Mouse (Mus musculus) hindbrain, embryonic 10.5 days (tissue): Measurements from ENCODE around the gene Elf3. TPM values are rescaled to one million over a fixed set of nuclear protein-coding genes. Genes with fewer than 3 reads are reported as not detected.

Experiments
- DNase-seq: peaks from one replicate; pipeline ENCODE4 v3.0.0-alpha.2; 2017; ENCODE audit warnings: low spot score
- H3K27ac ChIP-seq: fragments of 300-500 bp; sonication (generic); 2 replicates; pipeline ENCODE4 v1.5.1; 2016; ENCODE audit warnings: mild to moderate bottlenecking, moderate library complexity
- H3K27me3 ChIP-seq: fragments of 300-500 bp; sonication (generic); 2 replicates; pipeline ENCODE4 v1.6.1; 2016; ENCODE audit warnings: mild to moderate bottlenecking; ENCODE audit not compliant: poor library complexity, insufficient read depth, severe bottlenecking
- H3K36me3 ChIP-seq: fragments of 300-500 bp; sonication (generic); 2 replicates; pipeline ENCODE4 v1.6.1; 2016; ENCODE audit warnings: mild to moderate bottlenecking, moderate library complexity
- H3K4me1 ChIP-seq: fragments of 300-500 bp; sonication (generic); replicated peaks from 2 replicates; pipeline ENCODE4 v1.6.1; 2016; ENCODE audit warnings: mild to moderate bottlenecking
- H3K4me3 ChIP-seq: fragments of 300-500 bp; sonication (generic); 2 replicates; pipeline ENCODE4 v1.5.1; 2016; ENCODE audit warnings: mild to moderate bottlenecking, moderate library complexity
- H3K9me3 ChIP-seq: fragments of 300-500 bp; sonication (generic); 2 replicates; pipeline ENCODE4 v1.6.1; 2016; ENCODE audit warnings: mild to moderate bottlenecking, moderate library complexity
- WGBS: fragments of 180-500 bp; shearing (Covaris S2); methylation state at CpG from one replicate; pipeline ENCODE4 v1.1.7; 2016; 5-methylcytosine and 5-hydroxymethylcytosine counted together
- polyA plus RNA-seq: library from polyadenylated mRNA; unstranded; fragments of >200 nt; fragmentation: Nextera tagmentation; extraction: Ambion mirVana; gene quantifications from 2 replicates; pipeline ENCODE4 v1.2.1, GENCODE M21; 2016

Elf3 gene
- 1.9 and 2.5 TPM in 2 replicates for polyA plus RNA-seq

DNA sequence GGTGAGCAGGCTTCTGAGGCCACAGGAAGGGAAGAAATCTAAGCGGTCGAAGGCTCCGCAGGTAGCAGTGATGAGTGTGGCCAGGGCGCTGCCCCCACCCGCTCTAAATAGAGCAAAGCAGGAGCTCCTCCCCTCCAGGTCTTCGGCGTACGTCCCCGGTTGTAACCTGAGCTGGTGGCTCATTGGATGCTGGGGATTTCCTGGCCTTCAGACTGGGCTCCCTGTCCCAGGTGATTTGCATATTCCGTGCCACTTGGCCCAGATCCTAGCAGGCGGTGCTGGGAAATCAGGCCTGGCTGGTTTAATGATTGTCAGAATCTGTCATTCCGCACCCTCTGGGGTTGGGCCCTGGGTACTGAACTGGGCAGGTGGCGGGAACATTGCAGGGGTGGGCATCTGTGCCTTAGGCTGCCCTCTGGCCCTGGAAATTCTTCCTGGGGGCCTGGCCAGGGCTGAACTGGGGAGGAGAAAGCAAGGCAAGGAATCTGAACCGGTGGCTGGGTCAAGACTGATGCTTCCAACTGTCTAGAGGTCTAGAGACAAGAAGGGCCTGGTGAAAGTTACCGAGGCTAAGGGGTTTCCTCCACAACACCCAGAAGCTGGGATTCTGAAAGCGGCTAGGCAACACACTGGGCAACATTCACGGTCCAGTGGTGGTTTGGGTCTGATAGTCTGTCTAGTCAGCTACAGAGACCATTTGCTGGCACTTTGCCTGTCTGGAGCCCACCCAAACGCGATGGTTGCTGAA is at the start of gene Elf3:
Elf3 (minus strand) TSS at position 189 of the 748 bp plus-strand sequence.
- DNase-seq: peak; percentile 61
- Histone ChIP-seq H3K27me3 (peaks cover 15% of the 10 kb centered on the region; the same call in 1 of the 2 replicates), H3K9me3 (no peaks in the 10 kb centered on the region), H3K27ac (peak within 1 kb of the TSS; percentile 81), H3K4me1 (peaks cover 20% of the 10 kb centered on the region), H3K36me3 (peaks cover 26% of the 10 kb centered on the region), H3K4me3 (peak within 1 kb of the TSS; percentile 45)
- 3% methylated on average over 19 of the region's 19 CpGs for WGBS

DNA sequence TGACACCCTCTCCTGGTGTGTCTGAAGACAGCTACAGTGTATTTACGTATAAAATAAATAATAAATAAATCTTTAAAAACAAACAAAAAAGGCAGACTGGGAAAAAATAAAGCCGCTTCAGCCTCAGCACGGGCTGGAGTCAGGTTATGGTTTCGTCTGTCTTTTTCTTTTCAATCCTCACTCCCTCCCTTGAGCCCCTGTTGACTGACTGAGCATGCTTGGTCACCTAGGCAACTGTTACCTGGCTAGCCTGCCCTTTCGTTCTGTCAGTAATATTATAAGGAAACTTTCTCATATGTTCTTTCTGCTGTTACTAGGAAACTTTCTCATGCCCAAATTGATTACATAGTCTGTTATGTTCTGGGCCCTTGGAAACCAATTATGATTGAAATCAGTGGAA is 32.5 kb upstream of the Elf3 start:
- peaks cover 38% of the 10 kb centered on the region for H3K36me3 ChIP-seq
- no peaks in the 10 kb centered on the region for H3K27me3 ChIP-seq
- no peaks in the 10 kb centered on the region for H3K9me3 ChIP-seq
- DNase-seq: no peak
- WGBS: 78% methylated on average over 5 of the region's 5 CpGs
- no peaks in the 10 kb centered on the region for H3K4me1 ChIP-seq
- H3K27ac ChIP-seq: no peak overlapping the region
- no peak overlapping the region for H3K4me3 ChIP-seq

DNA sequence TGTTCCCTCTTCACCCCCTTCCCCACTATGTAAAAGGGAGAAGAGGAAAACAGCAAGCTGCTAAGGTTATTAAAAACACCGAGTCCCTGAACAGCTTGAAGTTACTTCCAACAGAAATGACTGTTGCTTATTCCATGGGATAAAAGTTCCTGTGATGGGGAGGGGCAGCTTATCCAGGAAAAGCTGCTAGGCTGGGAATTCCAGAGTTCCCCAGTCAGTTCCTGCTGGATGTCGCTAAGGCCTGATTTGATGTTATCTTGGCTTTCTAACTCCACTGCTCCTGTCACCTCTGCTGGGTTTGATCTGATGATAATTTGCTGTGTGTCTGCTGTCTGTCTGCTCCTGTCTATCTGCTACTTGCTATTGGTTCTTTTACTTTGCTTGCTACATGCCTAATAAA is 27.9 kb upstream of the Elf3 start:
- Histone ChIP-seq H3K9me3 (no peaks in the 10 kb centered on the region), H3K36me3 (peaks cover 7% of the 10 kb centered on the region), H3K4me3 (no peak overlapping the region), H3K27me3 (no peaks in the 10 kb centered on the region), H3K4me1 (peaks cover 26% of the 10 kb centered on the region), H3K27ac (no peak overlapping the region)
- no peak for DNase-seq
- 90% methylated on average over 2 of the region's 2 CpGs for WGBS

DNA sequence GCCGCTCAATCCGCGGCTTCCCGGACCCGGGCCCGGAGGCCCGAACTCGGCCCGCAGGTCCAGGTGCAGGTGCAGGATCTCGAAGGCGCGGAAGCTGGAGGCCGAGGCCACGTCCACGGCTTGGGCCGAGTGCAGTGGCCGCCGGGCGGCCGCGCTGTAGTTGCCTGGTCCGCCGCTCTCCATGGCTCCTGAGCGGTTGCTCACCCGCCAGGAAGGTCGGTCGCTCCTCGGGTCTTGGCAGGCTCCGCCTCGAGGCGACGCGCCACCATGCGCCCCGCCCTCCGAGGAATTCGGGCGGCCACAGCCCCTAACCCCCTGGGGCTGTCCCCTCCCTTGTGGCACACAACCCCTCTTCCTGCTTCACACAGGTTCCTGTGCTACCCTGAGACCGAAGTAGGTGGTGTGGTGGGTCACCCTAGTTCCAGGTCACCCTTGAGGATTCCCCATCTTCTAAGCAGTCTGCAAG is 25.5 kb upstream of the Elf3 start, which contains the start of gene Rnpep:
Rnpep (minus strand) TSS at position 259 of the 466 bp plus-strand sequence.
- Histone ChIP-seq H3K9me3 (no peaks in the 10 kb centered on the region), H3K4me1 (peaks cover 26% of the 10 kb centered on the region), H3K4me3 (peak within 1 kb of the TSS; percentile 87), H3K27ac (peak within 1 kb of the TSS; percentile 92), H3K27me3 (no peaks in the 10 kb centered on the region), H3K36me3 (peaks cover 20% of the 10 kb centered on the region)
- under 1% methylated on average over 39 of the region's 39 CpGs for WGBS
- DNase-seq: no peak

DNA sequence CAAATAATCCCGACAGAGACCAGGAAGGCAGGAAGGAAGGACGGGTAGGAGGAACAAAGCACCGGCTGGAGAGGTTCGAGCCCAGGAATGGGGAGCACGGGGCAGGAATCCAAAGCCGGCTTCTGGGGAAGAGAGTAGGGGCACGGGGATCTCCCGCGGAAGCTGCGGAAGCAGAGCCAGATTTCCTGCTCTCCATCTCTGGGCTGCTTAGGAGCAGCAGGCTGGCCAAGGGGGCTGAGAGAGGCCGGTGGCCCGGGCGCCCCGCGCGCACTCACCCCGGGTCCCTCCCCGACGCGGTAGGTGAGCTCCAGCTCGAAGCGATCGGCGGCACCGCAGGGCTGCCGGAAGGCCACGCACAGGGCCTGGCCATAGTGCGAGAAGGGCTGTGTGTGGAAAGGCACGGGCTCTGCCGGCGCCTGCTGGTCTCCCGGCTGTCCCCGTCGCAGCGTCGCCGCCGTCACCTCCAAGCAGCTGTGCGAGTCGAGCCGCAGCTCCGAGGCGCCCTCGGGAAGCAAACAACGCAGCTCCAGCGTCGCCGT is 25.0 kb upstream of the Elf3 start:
- peak overlapping the region; percentile 87 for H3K4me3 ChIP-seq
- peak overlapping the region; percentile 92 for H3K27ac ChIP-seq
- H3K36me3 ChIP-seq: peaks cover 25% of the 10 kb centered on the region
- no peaks in the 10 kb centered on the region for H3K27me3 ChIP-seq
- DNase-seq: peak; percentile 83
- H3K4me1 ChIP-seq: peaks cover 26% of the 10 kb centered on the region
- under 1% methylated on average over 48 of the region's 48 CpGs for WGBS
- no peaks in the 10 kb centered on the region for H3K9me3 ChIP-seq

DNA sequence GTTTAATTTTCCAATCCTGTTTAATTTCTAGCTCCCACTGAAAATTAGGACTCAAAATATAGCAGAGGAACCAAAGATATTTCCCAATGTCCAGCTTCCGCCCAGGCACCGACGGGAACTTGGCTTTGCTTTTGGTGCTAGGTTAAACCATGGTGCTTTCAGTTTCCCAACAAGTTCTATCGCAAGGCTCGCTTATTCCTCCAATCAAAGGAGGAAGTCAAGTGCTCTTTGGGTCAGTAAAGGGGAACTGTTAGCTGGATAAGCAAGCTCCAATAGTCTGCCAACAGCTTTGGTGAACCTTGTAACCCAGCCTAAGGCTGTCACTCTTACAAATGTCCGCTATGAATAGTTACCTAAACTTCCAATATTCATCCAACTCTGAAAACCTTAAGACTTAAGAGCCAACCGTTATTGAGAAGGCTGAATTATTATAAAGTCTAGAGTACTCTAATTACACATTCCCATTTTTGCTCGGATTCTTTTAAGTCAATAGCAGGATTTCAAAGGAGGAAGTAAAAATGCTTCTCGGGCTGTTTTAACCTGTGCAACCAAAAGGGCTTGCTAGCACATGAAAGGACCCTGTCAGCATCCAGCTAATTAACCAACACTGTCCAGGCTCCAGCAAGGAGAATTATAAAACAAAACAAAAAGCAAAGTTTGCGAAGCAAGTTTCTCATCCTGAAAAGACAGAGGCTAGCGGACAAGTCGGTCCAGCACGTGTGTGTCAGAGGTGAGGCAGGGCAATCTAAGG is 24.3 kb upstream of the Elf3 start:
- Histone ChIP-seq H3K27ac (peak overlapping the region; percentile 92), H3K27me3 (no peaks in the 10 kb centered on the region), H3K9me3 (no peaks in the 10 kb centered on the region), H3K36me3 (peaks cover 32% of the 10 kb centered on the region), H3K4me1 (peaks cover 26% of the 10 kb centered on the region), H3K4me3 (peak overlapping the region; percentile 87)
- no peak for DNase-seq
- 41% methylated on average over 13 of the region's 13 CpGs for WGBS

DNA sequence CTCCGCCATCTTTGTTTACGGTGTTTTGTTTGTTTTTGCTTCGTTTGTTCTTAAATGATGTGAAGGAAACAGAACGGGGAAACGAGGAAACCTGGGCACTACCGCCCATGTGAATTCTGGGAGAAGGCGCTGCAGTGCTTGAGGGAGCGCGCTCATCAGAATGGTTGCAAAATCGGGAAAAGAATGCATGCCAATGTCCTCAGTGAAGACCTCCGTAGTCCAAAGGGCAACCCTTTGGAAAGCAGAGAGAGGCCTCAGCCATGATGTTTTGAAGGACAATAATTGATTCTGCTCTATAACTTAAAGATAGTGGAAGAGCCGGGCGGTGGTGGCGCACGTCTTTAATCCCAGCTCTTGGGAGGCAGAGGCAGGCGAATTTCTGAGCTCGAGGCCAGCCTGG is 23.5 kb upstream of the Elf3 start:
- no peak for DNase-seq
- Histone ChIP-seq H3K4me3 (0 out of 2 replicates have a peak overlapping the region, but pooled peaks have one; percentile 87), H3K4me1 (peaks cover 26% of the 10 kb centered on the region), H3K27ac (no peak overlapping the region), H3K36me3 (peaks cover 40% of the 10 kb centered on the region), H3K9me3 (no peaks in the 10 kb centered on the region), H3K27me3 (no peaks in the 10 kb centered on the region)
- WGBS: 96% methylated on average over 17 of the region's 17 CpGs

DNA sequence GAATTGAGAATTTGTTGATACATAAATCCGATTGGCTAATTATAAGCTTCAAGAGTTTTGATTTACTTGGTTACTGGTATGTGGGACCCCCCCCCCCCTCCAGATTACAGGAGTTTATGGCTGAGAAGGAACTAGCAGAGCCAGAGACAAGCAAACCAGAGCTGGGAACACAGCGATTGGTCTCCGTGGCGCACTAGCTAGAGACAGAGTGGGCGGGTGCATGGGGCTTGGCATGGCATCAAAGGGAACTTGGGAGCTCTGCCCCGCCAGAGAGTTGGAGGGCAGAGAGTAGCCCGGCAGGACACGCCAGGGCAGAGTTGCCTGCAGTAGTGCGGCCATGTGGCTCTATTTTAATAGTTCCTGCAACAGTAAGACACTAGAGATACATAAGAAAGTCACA is 22.3 kb upstream of the Elf3 start:
- Histone ChIP-seq H3K4me3 (no peak overlapping the region), H3K27ac (no peak overlapping the region), H3K36me3 (peaks cover 51% of the 10 kb centered on the region), H3K4me1 (peaks cover 26% of the 10 kb centered on the region), H3K27me3 (no peaks in the 10 kb centered on the region), H3K9me3 (no peaks in the 10 kb centered on the region)
- DNase-seq: no peak
- WGBS: 89% methylated on average over 9 of the region's 9 CpGs

DNA sequence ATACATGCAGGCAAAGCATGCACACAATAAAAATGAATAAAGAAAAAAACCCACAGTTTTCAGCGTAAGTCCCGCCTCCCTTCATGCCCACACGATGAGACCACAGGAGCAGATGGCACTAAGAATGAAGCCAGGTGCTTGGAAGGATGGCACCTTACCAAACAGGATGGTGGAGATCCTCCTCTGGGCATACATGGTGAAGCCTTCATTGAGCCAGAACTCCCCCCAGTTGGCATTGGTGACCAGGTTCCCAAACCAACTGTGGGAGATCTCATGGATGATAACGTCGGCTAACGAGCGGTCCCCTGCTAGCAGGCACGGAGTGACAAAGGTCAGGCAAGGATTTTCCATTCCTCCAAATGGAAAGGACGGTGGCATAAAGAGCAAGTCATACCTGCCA is 13.0 kb upstream of the Elf3 start:
- no peak for DNase-seq
- Histone ChIP-seq H3K9me3 (no peaks in the 10 kb centered on the region), H3K27me3 (no peaks in the 10 kb centered on the region), H3K27ac (no peak overlapping the region), H3K36me3 (peaks cover 83% of the 10 kb centered on the region), H3K4me3 (no peak overlapping the region), H3K4me1 (no peaks in the 10 kb centered on the region)
- 91% methylated on average over 9 of the region's 9 CpGs for WGBS

DNA sequence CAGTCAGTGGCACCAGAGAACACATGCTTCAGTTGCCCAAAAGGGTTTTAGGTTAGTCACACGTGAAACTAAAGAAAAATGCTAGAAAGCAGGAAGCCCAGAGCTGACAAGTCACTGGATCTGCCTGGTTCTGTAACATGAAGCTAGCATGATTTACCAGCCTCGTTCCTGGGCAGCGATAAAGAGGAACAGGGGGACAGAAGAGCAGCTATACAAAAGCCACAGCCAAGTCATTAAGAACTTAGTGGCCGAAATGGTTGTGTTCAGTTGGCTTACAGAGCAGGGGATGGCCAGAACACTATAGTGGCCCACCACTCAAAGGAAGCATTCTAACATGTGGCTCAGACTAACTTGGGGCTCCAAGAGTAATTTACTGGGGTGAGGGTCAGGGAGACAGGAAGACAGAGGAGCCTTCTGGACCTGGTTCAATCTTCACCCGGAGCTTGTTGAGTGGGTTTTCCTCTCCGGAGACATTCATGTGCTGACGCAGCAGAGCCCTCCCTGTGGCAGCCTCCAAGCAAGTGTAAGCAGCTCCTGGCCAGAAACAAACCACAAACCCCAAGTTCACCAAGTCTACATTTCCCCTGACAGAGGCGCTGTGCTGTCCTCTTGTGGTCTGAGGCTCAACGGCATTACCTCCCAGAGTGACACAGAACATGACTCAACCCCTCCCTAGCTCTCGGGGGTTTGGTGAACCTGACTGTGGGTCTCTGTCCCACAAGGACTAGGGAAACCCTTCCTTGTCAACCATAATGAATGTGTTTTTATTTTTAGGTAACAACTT is 9.5 kb upstream of the Elf3 start:
- DNase-seq: no peak
- H3K27ac ChIP-seq: no peak overlapping the region
- H3K9me3 ChIP-seq: no peaks in the 10 kb centered on the region
- H3K36me3 ChIP-seq: peaks cover 92% of the 10 kb centered on the region
- no peak overlapping the region for H3K4me3 ChIP-seq
- no peaks in the 10 kb centered on the region for H3K27me3 ChIP-seq
- 88% methylated on average over 10 of the region's 10 CpGs for WGBS
- H3K4me1 ChIP-seq: no peaks in the 10 kb centered on the region

DNA sequence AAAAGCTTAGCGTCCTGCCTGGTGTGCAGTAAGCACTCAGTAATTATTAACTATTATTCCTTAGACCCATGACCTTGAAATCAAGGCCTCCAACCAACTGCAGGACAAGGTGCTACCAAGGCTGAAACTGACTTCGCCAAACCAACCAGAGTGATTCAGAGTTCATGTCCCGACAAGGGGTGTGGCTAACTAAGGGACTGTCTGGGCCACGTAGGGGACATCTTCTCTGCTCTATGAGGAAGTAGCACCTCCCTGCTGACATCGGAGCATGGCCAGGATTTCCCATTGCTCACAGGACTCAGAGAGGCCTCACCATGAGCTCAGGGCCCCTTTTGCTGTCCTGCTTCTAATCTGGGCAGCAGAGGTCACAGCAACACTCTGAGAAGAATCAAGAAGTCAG is 7.5 kb upstream of the Elf3 start:
- WGBS: 87% methylated on average over 5 of the region's 5 CpGs
- DNase-seq: no peak
- H3K4me3 ChIP-seq: no peak overlapping the region
- H3K9me3 ChIP-seq: no peaks in the 10 kb centered on the region
- H3K27ac ChIP-seq: no peak overlapping the region
- no peaks in the 10 kb centered on the region for H3K27me3 ChIP-seq
- H3K36me3 ChIP-seq: peaks cover 92% of the 10 kb centered on the region
- no peaks in the 10 kb centered on the region for H3K4me1 ChIP-seq

DNA sequence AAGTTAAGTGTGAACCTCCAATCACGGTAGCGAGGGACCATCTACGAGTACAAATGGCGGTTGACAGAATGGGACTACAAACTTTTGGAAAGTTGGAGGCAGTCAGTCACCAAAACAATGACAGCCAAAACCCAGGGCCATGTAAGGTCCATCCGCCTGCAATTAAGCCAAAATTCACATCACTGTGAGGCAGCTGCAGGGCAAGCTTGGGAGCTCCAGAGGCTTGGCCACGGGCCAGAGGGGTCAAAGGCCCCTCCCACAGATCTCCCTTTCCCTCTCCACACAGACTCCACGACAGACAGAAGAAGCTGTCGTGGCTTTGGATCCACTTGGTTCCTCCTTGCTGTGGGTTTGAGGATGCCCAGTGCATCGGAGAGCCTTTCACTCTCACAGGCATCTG is 4.9 kb upstream of the Elf3 start:
- peaks cover 74% of the 10 kb centered on the region for H3K36me3 ChIP-seq
- H3K9me3 ChIP-seq: no peaks in the 10 kb centered on the region
- H3K27me3 ChIP-seq: no peaks in the 10 kb centered on the region
- WGBS: 90% methylated on average over 9 of the region's 9 CpGs
- peaks cover 7% of the 10 kb centered on the region for H3K4me1 ChIP-seq
- DNase-seq: no peak
- H3K4me3 ChIP-seq: no peak overlapping the region
- no peak overlapping the region for H3K27ac ChIP-seq
